Mouse (Mus musculus) heart, embryonic 11.5 days (tissue): ENCODE measurements around the gene Ccl24. TPM values are rescaled to one million over a fixed set of nuclear protein-coding genes. Genes with fewer than 3 reads are reported as not detected.

Experiments
- ATAC-seq: fragments of 200-750 bp; cut with Nextera tagmentation; replicated peaks from 2 replicates; pipeline ENCODE4 v1.8.0; 2017; ENCODE audit warnings: moderate library complexity; ENCODE audit not compliant: insufficient number of reproducible peaks, low FRiP score, low TSS enrichment
- H3K27ac ChIP-seq: fragments of 300-500 bp; sonication (generic); 2 replicates; pipeline ENCODE4 v1.5.1; 2014; ENCODE audit warnings: mild to moderate bottlenecking, low read depth, low read length
- H3K27me3 ChIP-seq: fragments of 300-500 bp; sonication (generic); 2 replicates; pipeline ENCODE4 v1.6.1; 2014; ENCODE audit warnings: mild to moderate bottlenecking, low read length, mixed read lengths; ENCODE audit not compliant: control insufficient read depth, insufficient read depth
- H3K36me3 ChIP-seq: fragments of 300-500 bp; sonication (generic); 2 replicates; pipeline ENCODE4 v1.6.1; 2014; ENCODE audit warnings: mild to moderate bottlenecking, low read length, moderate library complexity, mixed read lengths; ENCODE audit not compliant: control insufficient read depth, insufficient read depth
- H3K4me1 ChIP-seq: fragments of 300-500 bp; sonication (generic); 2 replicates; pipeline ENCODE4 v1.6.1; 2014; ENCODE audit warnings: low read length; ENCODE audit not compliant: control insufficient read depth, insufficient read depth
- H3K4me2 ChIP-seq: fragments of 300-500 bp; sonication (generic); 2 replicates; pipeline ENCODE4 v1.6.1; 2014; ENCODE audit warnings: mild to moderate bottlenecking, moderate library complexity
- H3K4me3 ChIP-seq: fragments of 300-500 bp; sonication (generic); 2 replicates; pipeline ENCODE4 v1.5.1; 2014; ENCODE audit warnings: low read depth, low read length
- H3K9ac ChIP-seq: fragments of 300-500 bp; sonication (generic); 2 replicates; pipeline ENCODE4 v1.6.1; 2014; ENCODE audit warnings: mild to moderate bottlenecking, low read depth, low read length, moderate library complexity
- H3K9me3 ChIP-seq: fragments of 300-500 bp; sonication (generic); replicated peaks from 2 replicates; pipeline ENCODE4 v1.6.1; 2016; ENCODE audit warnings: low read length; ENCODE audit not compliant: control insufficient read depth
- WGBS: fragments of 180-500 bp; shearing (Covaris S2); extraction: QIAGEN DNeasy Blood & Tissue Kit; methylation state at CpG from one replicate; pipeline ENCODE4 v1.1.7; 2014; ENCODE audit not compliant: insufficient replicate concordance; 5-methylcytosine and 5-hydroxymethylcytosine counted together
- polyA plus RNA-seq: library from polyadenylated mRNA; unstranded; fragments of >200 nt; fragmentation: Nextera tagmentation; extraction: Ambion mirVana; gene quantifications from 2 replicates; pipeline ENCODE4 v1.2.1, GENCODE M21; 2014

Gene Ccl24
- polyA plus RNA-seq, 1 experiment from 2014 or later = 0.93 TPM

DNA sequence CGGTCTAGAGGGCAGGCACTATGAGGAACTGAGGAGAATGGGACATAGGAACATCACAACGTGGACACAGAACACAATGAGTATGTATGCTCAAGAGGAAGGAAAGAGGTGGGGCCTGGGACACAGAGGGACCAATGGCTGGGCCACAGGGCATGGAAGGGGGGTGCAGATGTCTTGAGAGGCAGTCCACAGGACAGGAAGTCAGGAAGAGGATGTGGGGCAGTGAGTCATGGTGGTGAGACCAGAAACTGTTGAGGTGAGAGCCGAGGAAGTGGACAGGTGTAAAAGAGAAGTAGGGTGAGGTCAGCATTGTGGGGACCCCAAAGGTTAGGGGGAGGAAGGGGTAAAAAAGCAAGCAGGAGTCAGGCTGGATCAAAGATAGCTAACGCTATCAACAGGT is 35.5 kb downstream of the Ccl24 start:
- H3K4me1 ChIP-seq = no peaks in the 10 kb centered on the region; the same call in 1 of the 2 replicates
- no peaks in the 10 kb centered on the region for H3K9me3 ChIP-seq
- H3K27me3 ChIP-seq = no peaks in the 10 kb centered on the region
- no peak overlapping the region for H3K27ac ChIP-seq
- H3K9ac ChIP-seq = no peak overlapping the region
- no peak overlapping the region for H3K4me3 ChIP-seq
- no peaks in the 10 kb centered on the region for H3K36me3 ChIP-seq
- no peak overlapping the region for H3K4me2 ChIP-seq
- ATAC-seq = no peak; the same call in 1 of the 2 replicates
- 67% methylated on average over 4 of the region's 4 CpGs for WGBS

DNA sequence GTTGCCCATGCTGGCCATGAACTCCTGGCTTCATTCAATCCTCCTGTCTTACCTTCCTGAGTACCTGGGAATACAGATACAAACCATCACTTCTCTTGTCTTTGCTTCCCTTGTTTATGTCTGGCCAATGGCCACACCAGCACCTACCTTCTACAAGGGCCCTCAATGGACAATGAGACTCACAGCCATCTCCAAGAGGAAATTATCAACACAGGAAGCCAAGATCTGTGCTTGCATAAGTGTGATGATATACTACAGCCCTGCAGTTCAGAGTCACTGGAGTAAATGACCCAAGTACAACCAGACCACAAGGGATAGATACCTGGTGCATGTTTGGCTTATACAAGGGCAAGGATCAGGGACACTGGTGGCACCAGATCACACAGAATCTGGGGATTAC is 37.0 kb downstream of the Ccl24 start:
- no peak overlapping the region for H3K4me2 ChIP-seq
- H3K27ac ChIP-seq = no peak overlapping the region
- no peaks in the 10 kb centered on the region for H3K9me3 ChIP-seq
- no peaks in the 10 kb centered on the region for H3K27me3 ChIP-seq
- no peak overlapping the region for H3K4me3 ChIP-seq
- H3K4me1 ChIP-seq = no peaks in the 10 kb centered on the region; the same call in 1 of the 2 replicates
- ATAC-seq = no peak
- no peaks in the 10 kb centered on the region for H3K36me3 ChIP-seq
- no peak overlapping the region for H3K9ac ChIP-seq

DNA sequence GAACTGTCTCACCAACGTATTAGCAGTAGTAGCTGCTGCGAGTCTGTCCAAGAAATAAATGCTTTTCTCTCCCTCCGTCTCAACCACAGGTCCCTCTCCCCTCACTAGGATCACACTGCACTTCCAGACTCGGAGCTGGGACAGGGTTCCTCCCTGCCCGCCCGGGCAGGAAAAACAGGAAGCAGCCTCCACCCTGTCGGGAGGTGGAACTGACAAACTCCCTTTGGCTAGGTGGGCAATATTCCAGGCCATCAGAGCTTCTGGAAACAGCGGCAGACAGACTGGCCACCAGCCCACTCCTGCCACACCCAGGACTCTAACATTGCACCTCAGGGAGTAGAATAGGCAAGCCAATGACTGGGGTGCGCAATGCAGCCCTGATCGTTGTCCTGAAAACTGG is 39.4 kb downstream of the Ccl24 start:
- no peak overlapping the region for H3K4me3 ChIP-seq
- no peaks in the 10 kb centered on the region for H3K9me3 ChIP-seq
- 0 out of 2 replicates have a peak, but pooled peaks have one; percentile 44 for ATAC-seq
- H3K27ac ChIP-seq = no peak overlapping the region
- no peak overlapping the region for H3K4me2 ChIP-seq
- no peaks in the 10 kb centered on the region for H3K27me3 ChIP-seq
- no peaks in the 10 kb centered on the region for H3K36me3 ChIP-seq
- H3K4me1 ChIP-seq = no peaks in the 10 kb centered on the region; the same call in 1 of the 2 replicates
- whole genome bisulfite sequencing = 53% methylated on average over 10 of the region's 10 CpGs
- H3K9ac ChIP-seq = no peak overlapping the region

DNA sequence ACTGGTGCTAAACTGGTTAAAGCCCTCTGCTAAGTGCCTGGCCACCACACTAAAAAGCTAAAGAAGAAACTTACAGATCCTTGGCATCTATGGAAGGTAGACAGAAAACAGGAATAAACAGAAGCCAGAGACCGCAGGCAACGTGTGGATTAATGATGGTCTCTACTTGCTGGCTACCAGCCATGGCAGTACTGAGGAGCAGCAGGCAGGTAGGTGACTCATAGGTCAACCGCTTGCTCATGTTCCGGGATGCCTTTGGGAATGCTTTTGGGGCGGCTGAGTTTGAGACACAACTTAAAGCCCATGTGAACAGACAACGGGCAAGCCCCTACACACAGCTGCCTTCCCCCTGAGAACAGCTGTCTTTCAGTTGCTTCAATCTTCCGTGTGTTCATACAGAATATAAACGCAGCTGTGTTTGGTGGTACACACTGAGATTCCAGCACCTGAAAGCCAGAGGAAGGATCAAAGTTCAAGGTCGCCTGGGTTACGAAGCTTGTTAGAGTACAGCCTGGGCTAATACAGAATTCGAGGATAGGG is 41.5 kb downstream of the Ccl24 start:
- 82% methylated on average over 11 of the region's 11 CpGs for WGBS
- Histone ChIP-seq H3K4me3 (no peak overlapping the region), H3K4me1 (peaks cover 2% of the 10 kb centered on the region; the same call in 1 of the 2 replicates), H3K9me3 (no peaks in the 10 kb centered on the region), H3K27ac (no peak overlapping the region), H3K36me3 (no peaks in the 10 kb centered on the region), H3K9ac (no peak overlapping the region), H3K4me2 (no peak overlapping the region), H3K27me3 (no peaks in the 10 kb centered on the region)
- ATAC-seq = no peak

DNA sequence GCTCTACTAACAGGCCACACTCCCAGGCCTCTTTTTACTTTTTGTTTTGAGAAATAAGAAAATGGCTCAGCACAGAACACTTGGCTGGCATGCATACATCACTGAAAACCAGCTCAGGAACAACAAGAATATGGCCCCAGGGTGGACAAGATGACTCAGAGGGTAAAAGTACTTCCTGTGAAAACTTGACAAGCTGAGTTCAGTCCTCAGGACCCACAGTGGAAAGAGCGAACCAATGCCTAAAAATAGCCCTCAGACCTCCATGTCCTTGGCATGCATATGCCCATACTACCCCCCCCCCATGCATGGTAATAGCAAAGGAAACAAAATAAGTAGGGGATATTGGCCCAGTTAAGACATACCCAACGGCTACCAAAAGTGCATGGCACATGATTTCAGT is 42.9 kb downstream of the Ccl24 start:
- no peaks in the 10 kb centered on the region for H3K27me3 ChIP-seq
- 56% methylated on average over 2 of the region's 2 CpGs for WGBS
- no peak overlapping the region for H3K4me3 ChIP-seq
- ATAC-seq = no peak
- no peak overlapping the region for H3K9ac ChIP-seq
- no peak overlapping the region for H3K27ac ChIP-seq
- H3K9me3 ChIP-seq = no peaks in the 10 kb centered on the region
- peaks cover 12% of the 10 kb centered on the region for H3K4me1 ChIP-seq
- no peak overlapping the region for H3K4me2 ChIP-seq
- no peaks in the 10 kb centered on the region for H3K36me3 ChIP-seq

DNA sequence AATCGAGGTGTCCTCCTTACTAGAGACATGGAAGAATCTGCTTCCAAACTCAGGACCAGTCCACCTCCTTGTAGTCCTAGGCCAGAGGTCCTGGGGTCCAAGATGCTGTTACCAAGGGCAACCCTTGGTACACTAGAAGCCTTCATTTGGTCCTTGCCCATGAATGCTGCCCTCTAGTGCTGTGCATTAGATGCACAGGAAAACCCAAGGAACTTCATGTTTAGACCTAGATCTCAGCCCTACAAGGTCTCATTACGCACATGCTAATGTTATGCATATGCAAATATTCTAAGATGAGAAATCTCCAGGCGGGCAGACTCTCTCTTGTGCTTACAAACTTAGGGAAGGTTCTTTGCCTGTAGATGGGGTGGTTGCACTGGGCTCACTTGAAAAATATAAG is 43.5 kb downstream of the Ccl24 start:
- Histone ChIP-seq H3K4me1 (peaks cover 19% of the 10 kb centered on the region), H3K27ac (no peak overlapping the region), H3K4me3 (no peak overlapping the region), H3K9ac (no peak overlapping the region), H3K9me3 (no peaks in the 10 kb centered on the region), H3K36me3 (no peaks in the 10 kb centered on the region), H3K27me3 (no peaks in the 10 kb centered on the region), H3K4me2 (no peak overlapping the region)
- no peak for ATAC-seq
- WGBS = 70% methylated on average over 3 of the region's 3 CpGs

DNA sequence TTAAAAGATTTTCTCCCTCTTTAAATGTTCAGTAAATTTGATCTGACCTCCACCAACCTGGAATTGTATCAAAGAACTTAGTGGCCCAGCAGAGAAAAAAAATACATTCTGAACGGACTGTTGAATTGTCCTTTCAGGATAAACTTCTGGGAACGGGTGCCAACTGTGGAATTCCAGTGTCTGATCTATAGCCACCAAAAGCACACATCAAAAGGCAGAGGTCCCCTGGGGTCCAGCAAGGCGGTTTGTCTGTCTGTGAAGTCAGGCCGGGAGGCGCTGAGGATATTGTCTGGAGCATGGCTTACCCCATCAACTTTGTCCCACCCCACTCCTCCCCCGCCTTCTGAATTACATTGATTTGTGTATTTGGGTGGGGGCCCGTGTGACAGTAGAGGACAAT is 44.9 kb downstream of the Ccl24 start:
- Histone ChIP-seq H3K9ac (no peak overlapping the region), H3K4me3 (no peak overlapping the region), H3K27ac (no peak overlapping the region), H3K4me1 (peaks cover 20% of the 10 kb centered on the region), H3K27me3 (no peaks in the 10 kb centered on the region), H3K9me3 (no peaks in the 10 kb centered on the region), H3K36me3 (no peaks in the 10 kb centered on the region), H3K4me2 (no peak overlapping the region)
- ATAC-seq = no peak
- 59% methylated on average over 7 of the region's 7 CpGs for WGBS

DNA sequence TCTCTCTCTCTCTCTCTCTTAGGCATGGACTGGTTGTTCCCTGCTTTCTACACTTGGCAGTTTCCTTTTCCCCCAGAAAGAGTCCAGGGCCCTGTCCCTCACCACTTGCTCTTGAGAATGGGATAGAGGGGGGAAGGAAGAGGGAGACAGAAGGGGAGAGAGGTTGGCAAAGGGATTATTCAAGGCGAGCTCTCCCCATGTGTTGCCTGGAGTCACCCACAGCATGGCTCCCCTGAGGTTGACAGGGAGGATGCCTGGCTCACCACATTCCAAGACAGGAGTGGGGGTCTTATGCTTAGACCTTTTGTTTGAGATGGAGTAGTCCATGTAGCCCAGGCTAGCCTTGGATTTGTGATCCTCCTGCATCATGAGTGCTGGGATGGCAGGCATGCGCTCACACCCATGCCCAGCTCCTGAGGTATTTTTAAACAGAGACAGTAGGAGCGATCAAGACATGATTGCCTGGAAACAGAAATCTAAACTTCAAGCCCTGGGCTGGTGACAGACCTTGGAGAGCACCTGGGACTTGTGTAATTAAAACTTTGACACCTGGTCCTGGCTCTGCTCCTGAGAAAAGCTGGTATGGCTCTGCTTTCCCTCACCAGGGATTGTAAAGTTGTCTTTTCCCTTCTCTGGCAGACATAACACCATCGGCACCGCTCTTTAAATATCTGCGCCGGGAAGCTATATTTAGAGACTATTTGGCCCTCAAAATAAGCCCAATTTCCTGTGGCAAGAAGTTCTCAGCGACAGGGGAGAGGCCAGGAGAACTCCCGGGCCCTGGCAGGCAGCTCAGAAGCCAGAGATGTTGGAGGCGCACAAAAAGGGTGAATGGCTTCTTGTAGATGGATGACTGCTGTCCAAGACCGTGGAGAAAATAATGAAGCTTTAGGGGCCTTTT is 47.9 kb downstream of the Ccl24 start:
- Histone ChIP-seq H3K27me3 (no peaks in the 10 kb centered on the region), H3K4me3 (no peak overlapping the region), H3K9me3 (no peaks in the 10 kb centered on the region), H3K36me3 (no peaks in the 10 kb centered on the region), H3K9ac (0 out of 2 replicates have a peak overlapping the region, but pooled peaks have one; percentile 39), H3K27ac (peak overlapping the region; percentile 86), H3K4me2 (peak overlapping the region; percentile 42; the same call in 1 of the 2 replicates), H3K4me1 (peaks cover 26% of the 10 kb centered on the region)
- no peak for ATAC-seq
- 32% methylated on average over 11 of the region's 11 CpGs for WGBS
